Mouse (Mus musculus) heart, embryonic 14.5 days (tissue): Measurements from ENCODE around the gene Zfp988. TPM values are rescaled to one million over a fixed set of nuclear protein-coding genes. Genes with fewer than 3 reads are reported as not detected.
A peak's percentile ranks its signal among the peaks of the same experiment; 100 is the strongest.
"Not testable (repeated sequence)": the region's sequence is repeated elsewhere in the genome, so short reads cannot be mapped to it uniquely, and the experiment has no call there.

Experiments used
- ATAC-seq: fragments of 200-750 bp; cut with Nextera tagmentation; 2 replicates; pipeline ENCODE4 v1.8.0; 2017; ENCODE audit warnings: low read depth, moderate TSS enrichment; ENCODE audit not compliant: insufficient number of reproducible peaks, insufficient read depth, low FRiP score
- H3K27ac ChIP-seq, 2 experiments: fragments of 200-500 bp in 1 of 2; fragments of 300-500 bp in 1 of 2; sonication (generic) in 1 of 2; replicated peaks in 1 of 2; 2 replicates each; pipeline ENCODE4 v1.5.1; 2012 to 2014; ENCODE audit warnings: low read depth in 2 of 2, low read length in 2 of 2, control low read depth in 1 of 2, mild to moderate bottlenecking in 1 of 2, mixed read lengths in 1 of 2; ENCODE audit not compliant: control insufficient read depth in 1 of 2, insufficient read depth in 1 of 2
- H3K27me3 ChIP-seq: fragments of 300-500 bp; sonication (generic); 2 replicates; pipeline ENCODE4 v1.6.1; 2014; ENCODE audit warnings: mild to moderate bottlenecking, low read length, control low read depth; ENCODE audit not compliant: control insufficient read depth, insufficient read depth
- H3K36me3 ChIP-seq: fragments of 300-500 bp; sonication (generic); 2 replicates; pipeline ENCODE4 v1.6.1; 2014; ENCODE audit warnings: mild to moderate bottlenecking, control low read depth, low read length, mixed read lengths; ENCODE audit not compliant: control insufficient read depth, insufficient read depth
- H3K4me1 ChIP-seq, 2 experiments: fragments of 200-500 bp in 1 of 2; fragments of 300-500 bp in 1 of 2; sonication (generic) in 1 of 2; 2 replicates each; pipeline ENCODE4 v1.6.1; 2012 to 2014; ENCODE audit warnings: low read length in 2 of 2, control low read depth in 1 of 2, mixed read lengths in 1 of 2; ENCODE audit not compliant: control insufficient read depth in 2 of 2, insufficient read depth in 2 of 2
- H3K4me2 ChIP-seq: fragments of 300-500 bp; sonication (generic); 2 replicates; pipeline ENCODE4 v1.6.1; 2014; ENCODE audit warnings: mild to moderate bottlenecking, low read length
- H3K4me3 ChIP-seq, 2 experiments: fragments of 200-500 bp in 1 of 2; fragments of 300-500 bp in 1 of 2; sonication (generic) in 1 of 2; 2 replicates each; pipeline ENCODE4 v1.5.1; 2012 to 2014; ENCODE audit warnings: low read length in 2 of 2, mild to moderate bottlenecking in 2 of 2, control low read depth in 1 of 2, low read depth in 1 of 2, moderate library complexity in 1 of 2; ENCODE audit not compliant: control insufficient read depth in 1 of 2, insufficient read depth in 1 of 2
- H3K9ac ChIP-seq: fragments of 300-500 bp; sonication (generic); 2 replicates; pipeline ENCODE4 v1.6.1; 2014; ENCODE audit warnings: mild to moderate bottlenecking, low read length
- H3K9me3 ChIP-seq: fragments of 300-500 bp; sonication (generic); 2 replicates; pipeline ENCODE4 v1.6.1; 2016; ENCODE audit warnings: low read length, control low read depth; ENCODE audit not compliant: control insufficient read depth
- WGBS: fragments of 180-500 bp; shearing (Covaris S2); extraction: QIAGEN DNeasy Blood & Tissue Kit; methylation state at CpG from one replicate; pipeline ENCODE4 v1.1.7; 2014; 5-methylcytosine and 5-hydroxymethylcytosine counted together
- polyA plus RNA-seq: library from polyadenylated mRNA; unstranded; fragments of >200 nt; fragmentation: Nextera tagmentation; extraction: Ambion mirVana; gene quantifications from 2 replicates; pipeline ENCODE4 v1.2.1, GENCODE M21; 2014

Gene Zfp988
- polyA plus RNA-seq, 1 experiment from 2014 or later = not detected

GRCm38 (mm10) chr4:147280406-147280805, 25.1 kb upstream of the Zfp988 start:
- H3K9me3 ChIP-seq, H3K4me1 ChIP-seq, H3K27ac ChIP-seq, H3K4me3 ChIP-seq, H3K4me2 ChIP-seq, H3K36me3 ChIP-seq, H3K27me3 ChIP-seq, H3K9ac ChIP-seq, ATAC-seq: not testable (repeated sequence)
- 63% methylated on average over 2 of the region's 2 CpGs for WGBS

GRCm38 (mm10) chr4:147298585-147298984, 6.9 kb upstream of the Zfp988 start:
- 58% methylated on average over 3 of the region's 3 CpGs for WGBS
- not testable (repeated sequence) for ATAC-seq, H3K27me3 ChIP-seq

GRCm38 (mm10) chr4:147302375-147302774, 3.1 kb upstream of the Zfp988 start:
- H3K36me3 ChIP-seq, H3K4me1 ChIP-seq, H3K4me2 ChIP-seq, H3K9ac ChIP-seq, H3K27ac ChIP-seq, H3K4me3 ChIP-seq, H3K27me3 ChIP-seq, ATAC-seq: not testable (repeated sequence)
- peaks cover 18% of the 10 kb centered on the region for H3K9me3 ChIP-seq

More at GRCm38 (mm10) chr4:147298585-147298984, 6.9 kb upstream of the Zfp988 start:
- H3K27ac ChIP-seq, H3K4me3 ChIP-seq, H3K36me3 ChIP-seq, H3K4me1 ChIP-seq, H3K4me2 ChIP-seq, H3K9me3 ChIP-seq, H3K9ac ChIP-seq: not testable (repeated sequence)

GRCm38 (mm10) chr4:147335036-147335690, 29.7 kb downstream of the Zfp988 start:
- not testable (repeated sequence) for H3K4me1 ChIP-seq, H3K27me3 ChIP-seq, H3K27ac ChIP-seq, H3K36me3 ChIP-seq, H3K4me2 ChIP-seq, H3K4me3 ChIP-seq, H3K9ac ChIP-seq
- peaks cover 54% of the 10 kb centered on the region for H3K9me3 ChIP-seq
- 83% methylated on average over 2 of the region's 2 CpGs for WGBS
- ATAC-seq = peak; percentile 45; the same call in 1 of the 2 replicates

GRCm38 (mm10) chr4:147335691-147336367, 30.4 kb downstream of the Zfp988 start:
- peak; percentile 38; the same call in 1 of the 2 replicates for ATAC-seq
- H3K4me1 ChIP-seq, H3K9ac ChIP-seq, H3K4me3 ChIP-seq, H3K27ac ChIP-seq, H3K36me3 ChIP-seq, H3K27me3 ChIP-seq, H3K4me2 ChIP-seq: not testable (repeated sequence)
- WGBS = 38% methylated on average over 1 of the region's 1 CpGs
- peaks cover 59% of the 10 kb centered on the region for H3K9me3 ChIP-seq

GRCm38 (mm10) chr4:147336368-147337195, 31.1 kb downstream of the Zfp988 start:
- not testable (repeated sequence) for H3K27me3 ChIP-seq, H3K36me3 ChIP-seq, H3K4me3 ChIP-seq, H3K4me2 ChIP-seq, H3K27ac ChIP-seq, H3K4me1 ChIP-seq, H3K9ac ChIP-seq
- peaks cover 60% of the 10 kb centered on the region for H3K9me3 ChIP-seq
- peak; percentile 52; the same call in 1 of the 2 replicates for ATAC-seq
- 53% methylated on average over 6 of the region's 6 CpGs for WGBS

- peaks cover 60% of the 10 kb centered on the region for H3K9me3 ChIP-seq
- not testable (repeated sequence) for H3K9ac ChIP-seq, H3K27me3 ChIP-seq, ATAC-seq, H3K4me2 ChIP-seq, H3K4me1 ChIP-seq, H3K27ac ChIP-seq, H3K36me3 ChIP-seq, H3K4me3 ChIP-seq
- 78% methylated on average over 2 of the region's 2 CpGs for WGBS
Measured at GRCm38 (mm10) chr4:147337520-147337919, 32.0 kb downstream of the Zfp988 start.
